Comparison of ENCODE assay signal across 25 mouse cellular contexts in genomic region chr4:52558080-52558479, GRCm38 (mm10). TPM values are rescaled to one million over a fixed set of nuclear protein-coding genes. Genes with fewer than 3 reads are reported as not detected.
DNase-seq lines count a peak whose midpoint lies in the region; ATAC-seq lines count a peak whose summit lies in the region.
"Had no signal": no experiment of that assay in that cellular context is flagged by ENCODE, and none has a peak within 500 bp of the region (broad histone marks: within the 10 kb centered on the region; RNA-seq: fewer than 3 reads in every experiment).

No protein-coding gene starts in this region.

- no peak for DNase-seq in forebrain, embryonic 11.5 days (ENCODE audit: low spot score)
- DNase-seq in forebrain, embryonic 10.5 days (ENCODE audit: extremely low spot score, low spot score): no peak
- peak; percentile 87 for DNase-seq in midbrain, embryonic 11.5 days (ENCODE audit: low spot score, missing footprints)
- no peak for DNase-seq in cerebellum, postnatal 14 days
- no peak for DNase-seq in layer of hippocampus, adult 18-20 months (ENCODE audit: low spot score in 2 of 2)
- DNase-seq: adrenal gland, postnatal 14 days; B cell, adult 2 months; cerebellum, adult 18-20 months; cerebellum, adult 9-11 months; embryo, embryonic 11 days; gastrocnemius, postnatal 36 days; heart, adult 11 months; heart, postnatal 36 days had no signal

- no peak overlapping the region for H3K9ac ChIP-seq in forebrain, embryonic 11.5 days (ENCODE audit: low read length)
- H3K9ac ChIP-seq in midbrain, embryonic 11.5 days (ENCODE audit: low read length): no peak overlapping the region
- H3K9ac ChIP-seq in midbrain, embryonic 15.5 days: no peak overlapping the region
- no peak overlapping the region for H3K9ac ChIP-seq in forebrain, embryonic 15.5 days (replicated peaks)
- H3K9ac ChIP-seq: embryonic facial prominence, embryonic 12.5 days; heart, embryonic 13.5 days; hindbrain, embryonic 12.5 days had no signal

- no peak overlapping the region for H3K27ac ChIP-seq in forebrain, embryonic 11.5 days (ENCODE audit: low read depth, low read length)
- no peak overlapping the region for H3K27ac ChIP-seq in forebrain, embryonic 10.5 days
- no peak overlapping the region for H3K27ac ChIP-seq in midbrain, embryonic 11.5 days (ENCODE audit: low read depth, low read length)
- H3K27ac ChIP-seq in midbrain, embryonic 15.5 days: no peak overlapping the region
- H3K27ac ChIP-seq in forebrain, embryonic 15.5 days (replicated peaks): no peak overlapping the region
- H3K27ac ChIP-seq: embryonic facial prominence, embryonic 12.5 days; heart, embryonic 13.5 days; hindbrain, embryonic 12.5 days had no signal

- H3K4me1 ChIP-seq in forebrain, embryonic 11.5 days (replicated peaks; ENCODE audit: control insufficient read depth, insufficient read depth, low read length): no peaks in the 10 kb centered on the region
- H3K4me1 ChIP-seq in forebrain, embryonic 10.5 days: peaks cover 13% of the 10 kb centered on the region
- peaks cover 9% of the 10 kb centered on the region for H3K4me1 ChIP-seq in midbrain, embryonic 11.5 days (ENCODE audit: control insufficient read depth, insufficient read depth, low read length)
- H3K4me1 ChIP-seq in midbrain, embryonic 15.5 days: no peaks in the 10 kb centered on the region
- H3K4me1 ChIP-seq in forebrain, embryonic 15.5 days: no peaks in the 10 kb centered on the region
- H3K4me1 ChIP-seq: embryonic facial prominence, embryonic 12.5 days; heart, embryonic 13.5 days; hindbrain, embryonic 12.5 days had no signal

- no peak overlapping the region for H3K4me3 ChIP-seq in forebrain, embryonic 11.5 days (ENCODE audit: low read depth, low read length)
- no peak overlapping the region for H3K4me3 ChIP-seq in forebrain, embryonic 10.5 days
- H3K4me3 ChIP-seq in midbrain, embryonic 11.5 days (ENCODE audit: low read depth, low read length): no peak overlapping the region
- no peak overlapping the region for H3K4me3 ChIP-seq in midbrain, embryonic 15.5 days
- H3K4me3 ChIP-seq in forebrain, embryonic 15.5 days: no peak overlapping the region
- H3K4me3 ChIP-seq: embryonic facial prominence, embryonic 12.5 days; heart, embryonic 13.5 days; hindbrain, embryonic 12.5 days had no signal

- 23% methylated on average over 1 of the region's 1 CpGs for WGBS in forebrain, embryonic 11.5 days
- 25% methylated on average over 1 of the region's 1 CpGs for WGBS in forebrain, embryonic 10.5 days
- 14% methylated on average over 1 of the region's 1 CpGs for WGBS in midbrain, embryonic 11.5 days
- 9% methylated on average over 1 of the region's 1 CpGs for WGBS in midbrain, embryonic 15.5 days
- 6% methylated on average over 1 of the region's 1 CpGs for WGBS in forebrain, embryonic 15.5 days

- no peaks in the 10 kb centered on the region for H3K27me3 ChIP-seq in forebrain, embryonic 11.5 days (ENCODE audit: control insufficient read depth, insufficient read depth, low read length)
- H3K27me3 ChIP-seq in forebrain, embryonic 10.5 days (ENCODE audit: poor library complexity, severe bottlenecking): no peaks in the 10 kb centered on the region
- no peaks in the 10 kb centered on the region for H3K27me3 ChIP-seq in midbrain, embryonic 11.5 days (ENCODE audit: control insufficient read depth, insufficient read depth, low read length)
- no peaks in the 10 kb centered on the region for H3K27me3 ChIP-seq in midbrain, embryonic 15.5 days (replicated peaks)
- H3K27me3 ChIP-seq in forebrain, embryonic 15.5 days: no peaks in the 10 kb centered on the region
- H3K27me3 ChIP-seq: embryonic facial prominence, embryonic 12.5 days; heart, embryonic 13.5 days; hindbrain, embryonic 12.5 days had no signal

- H3K4me2 ChIP-seq in forebrain, embryonic 11.5 days (ENCODE audit: low read depth, low read length, severe bottlenecking): no peak overlapping the region
- H3K4me2 ChIP-seq in midbrain, embryonic 11.5 days: no peak overlapping the region
- H3K4me2 ChIP-seq in midbrain, embryonic 15.5 days: no peak overlapping the region
- no peak overlapping the region for H3K4me2 ChIP-seq in forebrain, embryonic 15.5 days (replicated peaks)
- H3K4me2 ChIP-seq: embryonic facial prominence, embryonic 12.5 days; heart, embryonic 13.5 days; hindbrain, embryonic 12.5 days had no signal

- H3K9me3 ChIP-seq in forebrain, embryonic 11.5 days (ENCODE audit: control insufficient read depth, low read length): no peaks in the 10 kb centered on the region
- H3K9me3 ChIP-seq in forebrain, embryonic 10.5 days: no peaks in the 10 kb centered on the region
- H3K9me3 ChIP-seq in midbrain, embryonic 11.5 days (ENCODE audit: control insufficient read depth, low read length): no peaks in the 10 kb centered on the region
- no peaks in the 10 kb centered on the region for H3K9me3 ChIP-seq in midbrain, embryonic 15.5 days
- H3K9me3 ChIP-seq in forebrain, embryonic 15.5 days: no peaks in the 10 kb centered on the region
- H3K9me3 ChIP-seq: embryonic facial prominence, embryonic 12.5 days; G1E; heart, embryonic 13.5 days; hindbrain, embryonic 12.5 days had no signal

- ATAC-seq in forebrain, embryonic 11.5 days (replicated peaks; ENCODE audit: low FRiP score): peak; percentile 83
- ATAC-seq in midbrain, embryonic 11.5 days (ENCODE audit: low FRiP score): peak; percentile 91
- ATAC-seq in midbrain, embryonic 15.5 days (replicated peaks): no peak
- 0 out of 2 replicates have a peak, but pooled peaks have one; percentile 26 for ATAC-seq in forebrain, embryonic 15.5 days (replicated peaks)
- ATAC-seq: CD4-positive, CD25-positive, alpha-beta regulatory T cell, adult 4 months; hindbrain, embryonic 16.5 days had no signal

- no peaks in the 10 kb centered on the region for H3K36me3 ChIP-seq in forebrain, embryonic 11.5 days (ENCODE audit: control insufficient read depth, insufficient read depth, low read length)
- H3K36me3 ChIP-seq in forebrain, embryonic 10.5 days (replicated peaks): no peaks in the 10 kb centered on the region
- H3K36me3 ChIP-seq in midbrain, embryonic 11.5 days (ENCODE audit: control insufficient read depth, insufficient read depth, low read length): no peaks in the 10 kb centered on the region
- no peaks in the 10 kb centered on the region for H3K36me3 ChIP-seq in midbrain, embryonic 15.5 days (replicated peaks)
- no peaks in the 10 kb centered on the region for H3K36me3 ChIP-seq in forebrain, embryonic 15.5 days
- H3K36me3 ChIP-seq: embryonic facial prominence, embryonic 12.5 days; G1E; heart, embryonic 13.5 days; hindbrain, embryonic 12.5 days had no signal

RNA-seq across cellular contexts. Expression of gene Toporsl, which starts 38.0 kb away (rescaled TPM):
- polyA plus RNA-seq in forebrain, embryonic 11.5 days (2014; fragmentation: Nextera tagmentation; extraction: Ambion mirVana): 0.07 TPM in 1 of 2 replicates, not detected in the other
- 0.15 TPM in 1 of 2 replicates, not detected in the other for polyA plus RNA-seq in forebrain, embryonic 10.5 days (2016; fragmentation: Nextera tagmentation; extraction: Ambion mirVana)
- 0.14 TPM in 1 of 2 replicates, not detected in the other for polyA plus RNA-seq in midbrain, embryonic 11.5 days (2014; fragmentation: Nextera tagmentation; extraction: Ambion mirVana)
- polyA plus RNA-seq in midbrain, embryonic 15.5 days (2015; fragmentation: Nextera tagmentation; extraction: Ambion mirVana): not detected in 2 replicates
- not detected in 2 replicates for polyA plus RNA-seq in forebrain, embryonic 15.5 days (2015; fragmentation: Nextera tagmentation; extraction: Ambion mirVana)
- total RNA-seq in layer of hippocampus, adult 18-20 months (2021): not detected
- total RNA-seq: adrenal gland, adult 18-20 months; adrenal gland, postnatal 14 days; gastrocnemius, adult 8-10 months; gastrocnemius, postnatal 36 days; heart, postnatal 36 days had no signal
- polyA plus RNA-seq: CD4-positive, CD25-positive, alpha-beta regulatory T cell, adult 4 months; embryonic facial prominence, embryonic 12.5 days; G1E; heart, embryonic 13.5 days; heart, postnatal 0 days; hindbrain, embryonic 12.5 days; hindbrain, embryonic 16.5 days; intestine, embryonic 14.5 days had no signal
